Mouse (Mus musculus): ENCODE measurements at regions not wholly inside any gene's neighbourhood (a gene's known extent, or its start where the extent isn't known, plus 50 kb on each side); places are given as distances from the start of the nearest gene placed in this dataset.
"Not testable (repeated sequence)": the region's sequence is repeated elsewhere in the genome, so short reads cannot be mapped to it uniquely, and the experiment has no call there.

DNA sequence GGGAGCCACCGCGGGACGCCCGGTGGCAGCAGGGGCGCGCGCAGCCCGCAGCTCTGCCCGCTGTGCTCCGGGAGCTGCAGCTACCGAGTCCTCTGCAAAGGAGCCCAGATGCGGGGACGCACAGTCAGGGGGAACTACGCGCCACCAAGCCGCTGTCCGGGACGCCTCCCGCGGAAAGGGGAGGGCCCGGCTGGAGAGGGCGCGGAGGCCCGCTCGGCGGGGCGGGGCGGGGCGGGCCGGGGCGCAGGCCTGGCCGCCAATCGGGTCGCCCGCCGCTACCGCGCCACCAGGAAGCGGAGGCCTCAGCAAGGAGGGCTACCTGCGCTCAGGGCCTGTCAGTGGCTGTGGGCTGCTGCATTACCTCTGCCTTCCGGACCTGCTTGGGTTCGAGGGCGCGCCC lies 128.1 kb downstream of the 9030624G23Rik start:
- H3K36me3 ChIP-seq (ENCODE audit: control insufficient read depth, insufficient read depth, low read length); ATAC-seq; H3K27ac ChIP-seq (ENCODE audit: low read length); H3K4me1 ChIP-seq (ENCODE audit: control insufficient read depth, insufficient read depth, low read length); H3K27me3 ChIP-seq (ENCODE audit: control insufficient read depth, insufficient read depth, low read depth, low read length); H3K9ac ChIP-seq (ENCODE audit: low read depth, low read length); H3K4me2 ChIP-seq (ENCODE audit: low read length); H3K9me3 ChIP-seq (replicated peaks; ENCODE audit: control insufficient read depth, low read length, poor library complexity, severe bottlenecking): not testable (repeated sequence)
- peak overlapping the region; percentile 20 for H3K4me3 ChIP-seq (ENCODE audit: low read depth, low read length)
- no CpG with 5 or more reads among the region's 44 CpGs for WGBS
